In genomic region chr2:166068261-166068660, GRCm38 (mm10) we compare ENCODE assay signal across 26 mouse cellular contexts.
"Had no signal": no experiment of that assay in that cellular context is flagged by ENCODE, and none has a peak within 500 bp of the region (broad histone marks: within the 10 kb centered on the region; RNA-seq: fewer than 3 reads in every experiment).

No protein-coding gene starts in this region.

- ATAC-seq: hindbrain, embryonic 16.5 days; inflammation-experienced regulatory T-cells, adult 6 months; intestine, embryonic 15.5 days; intestine, postnatal 0 days had no signal

- H3K4me3 ChIP-seq: gastrocnemius, adult 2 months; heart, adult 2 months; heart, embryonic 13.5 days; heart, embryonic 15.5 days; hindbrain, embryonic 10.5 days; intestine, embryonic 15.5 days; layer of hippocampus, adult 2 months; left cerebral cortex, adult 2 months; limb, embryonic 12.5 days; liver, embryonic 13.5 days had no signal

- H3K27ac ChIP-seq: gastrocnemius, adult 2 months; heart, adult 2 months; heart, embryonic 13.5 days; heart, embryonic 15.5 days; hindbrain, embryonic 10.5 days; hindbrain, embryonic 14.5 days; intestine, embryonic 15.5 days; layer of hippocampus, adult 2 months; left cerebral cortex, adult 2 months; limb, embryonic 12.5 days; liver, embryonic 13.5 days had no signal

- H3K4me2 ChIP-seq: heart, embryonic 11.5 days; heart, embryonic 13.5 days; heart, embryonic 15.5 days; hindbrain, embryonic 14.5 days; intestine, embryonic 15.5 days; limb, embryonic 12.5 days; liver, embryonic 11.5 days; liver, embryonic 13.5 days had no signal

- H3K4me1 ChIP-seq: heart, embryonic 15.5 days; hindbrain, embryonic 10.5 days; intestine, embryonic 15.5 days; limb, embryonic 12.5 days; liver, embryonic 13.5 days had no signal

- H3K9me3 ChIP-seq: heart, embryonic 13.5 days; heart, embryonic 15.5 days; hindbrain, embryonic 10.5 days; intestine, embryonic 15.5 days; limb, embryonic 12.5 days; liver, embryonic 13.5 days had no signal

- H3K27me3 ChIP-seq: heart, embryonic 13.5 days; heart, embryonic 15.5 days; intestine, embryonic 15.5 days; limb, embryonic 12.5 days; liver, embryonic 13.5 days had no signal

- DNase-seq: gastrocnemius, adult 2 months; gastrocnemius, postnatal 10 days; gastrocnemius, postnatal 25 days; heart, adult 2 months; heart, postnatal 14 days; heart, postnatal 4 days; kidney, adult 18-20 months; kidney, adult 8-10 months; kidney, postnatal 10 days; kidney, postnatal 25 days; kidney, postnatal 4 days; liver; liver, embryonic 13.5 days had no signal

- H3K9ac ChIP-seq: heart, embryonic 13.5 days; heart, embryonic 15.5 days; hindbrain, embryonic 14.5 days; intestine, embryonic 15.5 days; limb, embryonic 12.5 days; liver, embryonic 13.5 days had no signal
